Mouse (Mus musculus) bone marrow, adult 2 months (tissue): ENCODE data around the gene Cox8a.

ENCODE experiments used
- CTCF ChIP-seq: fragments of 200-500 bp; IDR thresholded peaks from 2 replicates; pipeline ENCODE4 v1.5.1; 2011; ENCODE audit warnings: low read length, control low read depth; ENCODE audit not compliant: control insufficient read depth, insufficient read depth
- POLR2A ChIP-seq: fragments of 200-500 bp; IDR thresholded peaks from 2 replicates; pipeline ENCODE4 v1.6.1; 2011; ENCODE audit warnings: low read depth, mild to moderate bottlenecking, control low read depth, low read length, borderline replicate concordance; ENCODE audit not compliant: control insufficient read depth

DNA sequence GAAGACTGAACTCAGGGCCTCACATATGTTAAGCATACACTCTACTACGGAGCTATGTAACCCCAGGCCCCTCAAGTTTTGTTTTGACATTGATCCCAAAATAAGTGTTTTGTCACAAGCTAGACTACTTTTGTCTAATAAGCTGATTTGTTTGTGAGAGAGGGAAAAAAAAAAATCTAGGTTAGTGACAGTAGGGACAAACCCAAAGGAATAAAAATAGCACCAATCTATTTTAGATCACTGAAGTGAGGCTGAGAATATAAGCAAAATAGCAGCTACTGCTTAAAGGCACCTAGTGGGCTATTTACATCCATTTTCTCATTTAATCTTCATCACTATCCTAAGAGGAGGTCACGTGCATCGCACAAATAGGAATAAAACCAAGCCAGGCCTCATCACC is 22.2 kb upstream of the Cox8a start:
- no peak for TF ChIP-seq POLR2A
- no peak for TF ChIP-seq CTCF
